Mouse (Mus musculus) Patski (cell line): ENCODE data around the gene Foxb1. TPM values are rescaled to one million over a fixed set of nuclear protein-coding genes. Genes with fewer than 3 reads are reported as not detected.

Source experiments
- ATAC-seq: fragments of 100-300 bp; one replicate; pipeline ENCODE4 v1.8.0; 2021
- CTCF ChIA-PET: fragments of 350-600 bp; sonication (Branson Sonifier 250); formaldehyde crosslinking; loops from one replicate; lab custom pipeline; 2022; ENCODE audit warnings: inconsistent platforms; lab: Charles Lee
- POLR2A ChIA-PET: fragments of 350-600 bp; sonication (Branson Sonifier 250); formaldehyde crosslinking; loops from one replicate; lab custom pipeline; 2022; ENCODE audit warnings: antibody characterized with exemption, inconsistent platforms; lab: Charles Lee
- DNase-seq: peaks from one replicate; pipeline ENCODE4 v3.0.0-alpha.2; 2011; ENCODE audit warnings: low read depth, low spot score
- H3K27me3 ChIP-seq: fragments of 371-371 bp; one replicate; pipeline ENCODE4 v1.5.1; 2021
- CTCF ChIP-seq: fragments of 100-300 bp; IDR thresholded peaks from one replicate; pipeline ENCODE4 v1.5.1; 2021
- in situ Hi-C: fragments of 300-500 bp; cut with MboI; formaldehyde crosslinking; loops from 3 replicates; pipeline ENCODE4 v1.11.1; 2018; ENCODE audit warnings: low pct_unique_long_range_greater_than_20kb, mixed read lengths
- polyA plus RNA-seq: library from polyadenylated mRNA; unstranded; gene quantifications from one replicate; pipeline ENCODE4 v1.2.3, GENCODE M21; 2021

The Foxb1 gene
- polyA plus RNA-seq, 1 experiment from 2014 or later: not detected

DNA sequence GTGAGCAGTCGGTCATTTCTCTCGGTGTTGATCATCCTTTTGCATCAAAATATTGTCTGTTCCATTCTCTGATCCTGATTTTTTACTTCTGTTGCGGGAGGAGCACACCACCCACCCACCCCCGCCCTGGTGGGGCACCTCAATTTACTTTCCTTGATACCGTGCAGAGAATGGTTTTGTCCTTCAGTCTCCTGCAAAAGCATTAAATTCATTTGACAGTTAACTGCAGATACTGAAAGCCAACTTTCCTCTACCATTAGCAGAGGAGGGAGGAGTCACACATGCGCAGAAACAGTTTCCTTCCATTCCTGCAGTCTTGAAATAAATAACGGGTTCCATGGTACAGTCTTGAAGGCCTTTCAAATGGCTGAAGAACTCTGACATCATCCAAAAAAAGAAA, 46.4 kb downstream of the Foxb1 start:
- ChIA-PET POLR2A (interaction anchor here (0.6 kb wide), 1 partner anchor 119 kb away, joined by 3 read pairs; no protein-coding TSS in a partner anchor), CTCF (no interaction called here)
- DNase-seq (no peak), ATAC-seq (no peak)
- TF ChIP-seq CTCF: no peak
- in situ Hi-C loops: no loop called here
- no peaks in the 10 kb centered on the region for H3K27me3 ChIP-seq

- DNase-seq: no peak
- no peak for ATAC-seq
- in situ Hi-C loops: no loop called here
- TF ChIP-seq CTCF: no peak
- ChIA-PET POLR2A (interaction anchor here (0.6 kb wide), 1 partner anchor 119 kb away, joined by 3 read pairs; no protein-coding TSS in a partner anchor), CTCF (no interaction called here)
- H3K27me3 ChIP-seq: no peaks in the 10 kb centered on the region
Measured at GRCm38 (mm10) chr9:69713577-69714327, 47.0 kb downstream of the Foxb1 start.

GRCm38 (mm10) chr9:69712714-69713525, 47.8 kb downstream of the Foxb1 start:
- CTCF ChIA-PET: no interaction called here
- no peaks in the 10 kb centered on the region for H3K27me3 ChIP-seq
- POLR2A ChIA-PET: no interaction called here
- ATAC-seq (peak; percentile 71), DNase-seq (peak; percentile 28)
- TF ChIP-seq CTCF: no peak
- in situ Hi-C loops: no loop called here

Other genes with a start within 250 kb of the Foxb1 start
- gene Bnip2, start 228.5 kb upstream of the Foxb1 start, polyA plus RNA-seq: 116 TPM